Mouse (Mus musculus) embryonic fibroblast, embryonic 13.5 days (primary cell): Measurements from ENCODE around the gene Kcnk6. TPM values are rescaled to one million over a fixed set of nuclear protein-coding genes. Genes with fewer than 3 reads are reported as not detected.
A peak's percentile ranks its signal among the peaks of the same experiment; 100 is the strongest.
"Not testable (repeated sequence)": the region's sequence is repeated elsewhere in the genome, so short reads cannot be mapped to it uniquely, and the experiment has no call there.

ENCODE experiments used
- H3K27ac ChIP-seq: 2 replicates; pipeline ENCODE4 v1.5.1; 2012; ENCODE audit warnings: low read length, control low read depth, inconsistent platforms; ENCODE audit not compliant: insufficient read depth
- H3K4me1 ChIP-seq: 2 replicates; pipeline ENCODE4 v1.6.1; 2011; ENCODE audit warnings: low read length; ENCODE audit not compliant: control insufficient read depth, insufficient read depth
- H3K4me3 ChIP-seq: 2 replicates; pipeline ENCODE4 v1.5.1; 2011; ENCODE audit warnings: mild to moderate bottlenecking, control low read depth, low read length; ENCODE audit not compliant: insufficient read depth
- CTCF ChIP-seq: IDR thresholded peaks from 2 replicates; pipeline ENCODE4 v1.5.1; 2011; ENCODE audit warnings: mild to moderate bottlenecking, control low read depth, low read length, moderate library complexity, borderline replicate concordance; ENCODE audit not compliant: insufficient read depth
- POLR2A ChIP-seq: IDR thresholded peaks from 2 replicates; pipeline ENCODE4 v1.6.1; 2011; ENCODE audit warnings: low read depth, mild to moderate bottlenecking, control low read depth, low read length, moderate library complexity
- polyA plus RNA-seq: library from polyadenylated mRNA; stranded (reverse); fragments of >200 nt; gene quantifications from 2 replicates; pipeline ENCODE4 v1.2.4, GENCODE M21; 2011; ENCODE audit warnings: low read depth; ENCODE audit not compliant: missing spikeins, insufficient read length

Gene Kcnk6
- polyA plus RNA-seq, 1 experiment: 2.7 TPM

- H3K27ac ChIP-seq: 0 out of 2 replicates have a peak overlapping the region, but pooled peaks have one; percentile 1
- no peaks in the 10 kb centered on the region for H3K4me1 ChIP-seq
- TF ChIP-seq CTCF: no peak
- TF ChIP-seq POLR2A: no peak
- no peak overlapping the region for H3K4me3 ChIP-seq
These were observed 1.4 kb upstream of the Kcnk6 start for GRCm38 (mm10) chr7:29233745-29234144.

- no peak overlapping the region for H3K27ac ChIP-seq
- no peaks in the 10 kb centered on the region for H3K4me1 ChIP-seq
- TF ChIP-seq CTCF: no peak
- peak overlapping the region; percentile 45 for H3K4me3 ChIP-seq
These were observed 798 bp downstream of the Kcnk6 start for GRCm38 (mm10) chr7:29231517-29231916.

- H3K4me1 ChIP-seq: no peaks in the 10 kb centered on the region
- no peak overlapping the region for H3K4me3 ChIP-seq
- H3K27ac ChIP-seq: no peak overlapping the region
- TF ChIP-seq CTCF: no peak
- no peak for TF ChIP-seq POLR2A
These were observed 1.8 kb downstream of the Kcnk6 start for GRCm38 (mm10) chr7:29230560-29230959.

GRCm38 (mm10) chr7:29228202-29228601 lies 4.1 kb downstream of the Kcnk6 start:
- no peak overlapping the region for H3K4me3 ChIP-seq
- H3K4me1 ChIP-seq: no peaks in the 10 kb centered on the region
- TF ChIP-seq CTCF (no peak), POLR2A (no peak)
- no peak overlapping the region for H3K27ac ChIP-seq

GRCm38 (mm10) chr7:29225520-29225919 lies 6.8 kb downstream of the Kcnk6 start:
- H3K4me1 ChIP-seq: no peaks in the 10 kb centered on the region
- TF ChIP-seq CTCF: no peak
- no peak for TF ChIP-seq POLR2A
- no peak overlapping the region for H3K27ac ChIP-seq
- H3K4me3 ChIP-seq: no peak overlapping the region

GRCm38 (mm10) chr7:29224756-29225394 lies 7.4 kb downstream of the Kcnk6 start:
- Histone ChIP-seq H3K4me1 (no peaks in the 10 kb centered on the region), H3K27ac (no peak overlapping the region), H3K4me3 (no peak overlapping the region)
- TF ChIP-seq CTCF: no peak
- no peak for TF ChIP-seq POLR2A

- Histone ChIP-seq H3K4me3 (no peak overlapping the region), H3K4me1 (no peaks in the 10 kb centered on the region), H3K27ac (no peak overlapping the region)
- TF ChIP-seq CTCF: no peak
- no peak for TF ChIP-seq POLR2A
These were observed 17.5 kb downstream of the Kcnk6 start for GRCm38 (mm10) chr7:29214846-29215245.

- Histone ChIP-seq H3K4me3 (no peak overlapping the region), H3K27ac (no peak overlapping the region), H3K4me1 (no peaks in the 10 kb centered on the region)
- TF ChIP-seq CTCF (no peak), POLR2A (no peak)
These were observed 18.1 kb downstream of the Kcnk6 start for GRCm38 (mm10) chr7:29214236-29214635.

- Histone ChIP-seq H3K27ac (no peak within 1 kb of the TSS), H3K4me1 (no peaks in the 10 kb centered on the region), H3K4me3 (no peak within 1 kb of the TSS)
- TF ChIP-seq POLR2A: no peak
- no peak for TF ChIP-seq CTCF
These were observed 18.6 kb downstream of the Kcnk6 start, which contains the start of gene Catsperg1 for GRCm38 (mm10) chr7:29213675-29214082. Gene Catsperg1, minus strand, starts transcription at chr7:29214035.

GRCm38 (mm10) chr7:29212775-29213560 lies 19.3 kb downstream of the Kcnk6 start:
- H3K4me3 ChIP-seq, H3K4me1 ChIP-seq, H3K27ac ChIP-seq: not testable (repeated sequence)

- H3K4me3 ChIP-seq: no peak overlapping the region
- no peak for TF ChIP-seq POLR2A
- TF ChIP-seq CTCF: no peak
- no peaks in the 10 kb centered on the region for H3K4me1 ChIP-seq
- 0 out of 2 replicates have a peak overlapping the region, but pooled peaks have one; percentile 3 for H3K27ac ChIP-seq
These were observed 20.0 kb downstream of the Kcnk6 start for GRCm38 (mm10) chr7:29212199-29212765.
